Mouse (Mus musculus): ENCODE data around the gene Atxn1.
A peak's percentile ranks its signal among the peaks of the same experiment; 100 is the strongest.

The Atxn1 gene

DNA sequence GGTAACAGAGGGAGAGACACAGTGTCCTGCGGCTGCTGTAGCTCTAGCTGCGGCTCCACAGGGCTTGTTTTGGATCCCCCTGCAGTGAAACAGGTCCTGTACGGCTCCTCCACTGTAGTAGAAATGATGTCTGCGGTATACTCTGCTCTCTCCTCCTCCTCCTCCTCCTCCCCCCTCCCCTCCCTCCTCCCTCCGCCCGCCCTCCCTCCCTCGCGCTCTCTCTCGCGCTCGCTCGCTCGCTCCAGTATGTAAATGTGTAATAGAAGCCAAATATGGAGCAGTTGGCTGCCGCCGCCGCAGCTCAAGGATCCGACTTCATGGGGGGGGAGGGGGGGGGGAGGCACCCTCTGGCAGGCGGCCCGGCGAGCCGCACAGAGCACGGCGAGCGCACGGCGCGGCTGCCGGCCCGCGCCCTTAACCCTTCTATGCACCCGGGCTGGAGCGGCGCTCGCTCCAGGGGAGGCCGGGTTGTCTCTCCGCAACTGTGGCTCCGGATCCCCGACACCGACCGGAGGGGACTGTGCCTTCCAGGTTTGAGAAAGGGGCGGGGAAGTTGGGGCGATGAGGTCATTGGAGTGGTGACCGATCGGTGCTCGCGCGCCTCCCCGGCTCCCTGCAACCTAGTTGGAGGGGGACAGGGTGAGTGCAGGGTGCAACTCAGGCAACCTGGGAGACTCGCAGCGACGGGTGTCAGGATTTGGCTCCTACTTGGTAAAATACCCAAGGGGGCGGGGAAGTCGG lies at the start of gene Atxn1:
Atxn1 (minus strand) TSS at position 156 of the 741 bp plus-strand sequence.
- peak; percentile 60 for DNase-seq (ENCODE audit: low read depth)

- DNase-seq (ENCODE audit: low read depth) = no peak
These were observed 46.4 kb upstream of the Atxn1 start for GRCm38 (mm10) chr13:46011232-46011631.

DNA sequence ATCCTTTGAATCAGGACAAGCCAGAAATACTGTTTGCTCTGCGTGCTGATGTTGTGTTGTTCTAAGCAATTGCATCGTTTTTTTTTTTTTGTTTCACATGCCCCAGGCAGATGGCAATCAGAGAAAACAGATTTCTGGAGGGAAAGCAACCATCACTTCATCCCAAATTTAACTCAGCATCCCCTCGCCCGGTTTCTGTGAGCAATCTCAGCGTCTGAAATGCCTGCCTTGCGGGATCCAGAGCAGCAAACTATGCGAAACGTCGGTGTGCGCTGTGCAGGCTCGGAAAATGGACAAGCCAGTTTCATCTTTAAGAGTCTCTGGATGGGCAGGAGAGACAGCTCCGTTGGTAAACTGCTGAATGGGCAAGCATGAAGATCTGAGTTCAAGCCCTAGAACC lies 45.3 kb upstream of the Atxn1 start:
- no peak for DNase-seq (ENCODE audit: low read depth)

- no peak for DNase-seq (ENCODE audit: low read depth)
These were observed 44.2 kb upstream of the Atxn1 start for GRCm38 (mm10) chr13:46008831-46009666.

GRCm38 (mm10) chr13:46006211-46007102 lies 41.6 kb upstream of the Atxn1 start:
- no peak for DNase-seq (ENCODE audit: low read depth)

DNA sequence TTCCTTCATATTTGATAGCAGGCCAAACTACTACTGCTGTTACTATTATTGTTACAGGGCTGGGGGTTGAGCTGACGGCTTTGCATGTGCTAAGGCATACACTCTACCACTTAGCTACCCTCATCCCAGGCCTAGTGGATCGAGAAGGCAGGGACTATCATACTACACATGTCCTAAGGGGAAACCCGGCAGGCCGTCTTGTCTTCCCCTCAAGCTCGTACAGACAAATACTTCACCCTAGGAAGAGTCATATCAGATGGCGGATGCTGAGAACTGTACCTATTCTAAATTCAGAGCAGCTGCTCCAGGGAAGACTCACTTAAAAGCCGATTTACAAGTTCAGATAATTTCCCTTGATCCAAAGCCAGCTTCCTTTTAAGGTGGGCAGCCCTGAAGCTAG lies 40.8 kb upstream of the Atxn1 start:
- no peak for DNase-seq (ENCODE audit: low read depth)

GRCm38 (mm10) chr13:46001356-46001755 lies 36.5 kb upstream of the Atxn1 start:
- DNase-seq (ENCODE audit: low read depth) = no peak

GRCm38 (mm10) chr13:45992953-45993352 lies 28.1 kb upstream of the Atxn1 start:
- no peak for DNase-seq (ENCODE audit: low read depth)

- DNase-seq (ENCODE audit: low read depth) = no peak
These were observed 25.7 kb upstream of the Atxn1 start for GRCm38 (mm10) chr13:45990486-45990885.

- DNase-seq (ENCODE audit: low read depth) = no peak
These were observed 14.4 kb upstream of the Atxn1 start for GRCm38 (mm10) chr13:45979246-45979645.

DNA sequence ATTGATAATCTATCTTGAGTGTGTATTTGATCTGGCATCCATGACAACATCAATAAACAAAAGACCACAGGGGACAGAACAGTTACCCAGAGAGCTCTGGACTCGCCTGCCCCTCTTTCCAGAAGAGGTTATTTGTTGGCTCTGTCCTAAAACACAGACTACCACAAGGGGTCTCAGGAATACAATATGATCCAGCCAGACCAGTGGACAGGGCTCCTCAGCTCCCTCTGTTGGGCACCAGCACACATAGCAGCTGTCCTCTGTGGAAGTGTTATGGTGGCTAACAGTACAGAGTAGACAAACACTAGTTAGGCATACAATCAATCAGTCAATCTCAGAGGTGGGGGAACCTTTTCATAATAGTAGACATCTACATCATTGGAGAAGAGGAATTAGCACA lies 12.1 kb upstream of the Atxn1 start:
- DNase-seq (ENCODE audit: low read depth) = peak; percentile 33

GRCm38 (mm10) chr13:45974651-45975050 lies 9.8 kb upstream of the Atxn1 start:
- no peak for DNase-seq (ENCODE audit: low read depth)

GRCm38 (mm10) chr13:45973972-45974490 lies 9.2 kb upstream of the Atxn1 start:
- no peak for DNase-seq (ENCODE audit: low read depth)

DNA sequence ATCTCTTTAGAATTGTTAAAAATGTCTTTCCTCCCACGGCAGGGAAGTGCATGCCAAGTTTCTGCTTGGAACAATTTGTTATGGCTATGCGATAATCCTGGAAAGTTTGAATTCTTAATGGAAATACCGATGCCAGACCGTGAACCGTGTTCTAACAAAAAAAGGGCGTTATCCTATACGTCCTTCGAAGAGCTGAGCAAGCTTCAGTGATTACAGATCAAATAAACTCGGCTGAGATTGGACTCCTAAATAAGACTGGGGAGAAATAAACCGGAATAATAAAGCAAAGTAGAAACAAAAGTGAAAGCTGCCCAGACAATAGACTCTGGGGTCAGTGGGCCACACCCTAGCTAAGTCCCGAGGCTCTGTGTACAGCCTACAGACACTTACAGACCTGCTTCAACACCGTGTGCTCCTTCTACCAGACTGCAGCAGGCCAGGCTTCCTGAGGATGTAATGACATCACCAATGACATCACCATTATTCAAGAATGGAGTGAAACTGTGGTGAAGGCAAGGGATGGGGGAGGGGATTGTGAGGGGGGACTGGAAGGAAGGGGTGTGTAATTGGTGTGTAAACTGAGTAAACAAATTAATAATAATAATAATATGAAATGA lies 6.2 kb upstream of the Atxn1 start:
- no peak for DNase-seq (ENCODE audit: low read depth)

DNA sequence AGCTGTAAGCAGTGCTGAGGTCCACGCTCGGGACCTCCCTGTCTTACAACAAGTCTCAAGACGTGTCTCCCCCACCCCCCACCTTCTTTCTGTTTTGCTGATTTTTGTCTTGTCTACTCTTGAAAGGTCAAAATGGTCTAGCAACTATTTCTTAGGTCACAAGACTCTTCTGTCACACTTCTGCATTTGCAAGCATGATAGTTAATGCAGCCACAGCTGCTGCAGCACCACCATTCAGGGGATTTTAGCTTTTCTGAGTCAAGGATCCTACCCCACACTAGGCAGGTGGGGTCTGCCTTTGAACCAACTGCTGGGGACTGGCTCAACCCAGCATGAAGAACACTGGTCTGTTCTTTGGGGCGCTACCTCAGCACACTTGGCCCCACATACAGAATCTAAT lies 3.4 kb upstream of the Atxn1 start:
- no peak for DNase-seq (ENCODE audit: low read depth)

GRCm38 (mm10) chr13:45967371-45967770 lies 2.6 kb upstream of the Atxn1 start:
- DNase-seq (ENCODE audit: low read depth) = no peak

- peak; percentile 49 for DNase-seq (ENCODE audit: low read depth)
These were observed 1.8 kb upstream of the Atxn1 start for GRCm38 (mm10) chr13:45966586-45966985.

GRCm38 (mm10) chr13:45965594-45966432 lies 1.0 kb upstream of the Atxn1 start:
- DNase-seq (ENCODE audit: low read depth) = peak; percentile 20

DNA sequence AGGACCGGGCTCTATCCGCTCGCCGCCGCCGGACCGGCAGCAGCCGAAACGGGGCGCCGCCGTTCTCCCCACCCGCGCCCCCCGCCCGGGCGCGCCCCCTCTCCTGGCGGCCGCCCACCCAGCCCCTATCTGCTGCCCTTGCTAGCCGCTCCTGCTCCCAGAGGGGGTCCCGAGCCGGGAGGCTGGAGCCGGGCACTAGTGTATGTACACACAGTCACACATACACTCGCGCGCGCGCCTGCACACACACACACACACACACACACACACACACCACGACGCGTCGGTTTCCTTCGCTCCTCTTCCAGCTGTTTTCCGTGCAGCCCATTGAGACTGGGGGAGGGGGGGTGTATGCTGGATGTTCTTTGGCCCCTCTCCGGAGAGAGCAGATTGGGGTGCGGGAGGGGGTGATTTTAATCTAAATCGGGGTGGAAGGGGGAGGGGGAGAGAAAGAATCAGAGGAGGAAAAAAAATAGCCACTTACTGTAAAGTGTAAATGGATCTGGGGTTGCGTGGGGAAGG lies 416 bp downstream of the Atxn1 start:
- DNase-seq (ENCODE audit: low read depth) = peak; percentile 36

All from c-Kit-positive CD71-positive TER-119-negative erythroid progenitor cells, embryonic 14.5 days (primary cell).